ENCODE assay signal across 8 mouse cellular contexts in genomic region chr13:14649301-14649700, GRCm38 (mm10). TPM values are rescaled to one million over a fixed set of nuclear protein-coding genes. Genes with fewer than 3 reads are reported as not detected.
DNase-seq lines count a peak whose midpoint lies in the region; ATAC-seq lines count a peak whose summit lies in the region.

No protein-coding gene starts in this region.

- no peaks in the 10 kb centered on the region for H3K27me3 ChIP-seq in hindbrain, embryonic 11.5 days (ENCODE audit: control insufficient read depth, insufficient read depth, low read length)
- no peaks in the 10 kb centered on the region for H3K27me3 ChIP-seq in hindbrain, embryonic 10.5 days (ENCODE audit: insufficient read depth, poor library complexity, severe bottlenecking)

- 17% methylated on average over 1 of the region's 1 CpGs for WGBS in hindbrain, embryonic 11.5 days
- WGBS in hindbrain, embryonic 10.5 days: 39% methylated on average over 1 of the region's 1 CpGs

- H3K4me3 ChIP-seq in hindbrain, embryonic 11.5 days (ENCODE audit: low read depth, low read length): no peak overlapping the region
- no peak overlapping the region for H3K4me3 ChIP-seq in hindbrain, embryonic 10.5 days

- peak; percentile 60 for DNase-seq in hindbrain, embryonic 11.5 days (ENCODE audit: low spot score)
- no peak for DNase-seq in hindbrain, embryonic 10.5 days (ENCODE audit: low spot score)
- peak; percentile 24 for DNase-seq in urinary bladder, postnatal 14 days (ENCODE audit: low spot score)
- no peak for DNase-seq in urinary bladder, postnatal 10 days (ENCODE audit: low spot score)
- peak; percentile 79 for DNase-seq in retina, embryonic 14.5 days (ENCODE audit: low spot score)
- no peak for DNase-seq in layer of hippocampus, adult 9-10 months (ENCODE audit: low spot score)
- DNase-seq in ovary, adult 18-20 months (ENCODE audit: low spot score): no peak

- H3K36me3 ChIP-seq in hindbrain, embryonic 11.5 days (ENCODE audit: control insufficient read depth, insufficient read depth, low read length): no peaks in the 10 kb centered on the region
- no peaks in the 10 kb centered on the region for H3K36me3 ChIP-seq in hindbrain, embryonic 10.5 days

- 0 out of 2 replicates have a peak, but pooled peaks have one; percentile 38 for ATAC-seq in hindbrain, embryonic 11.5 days (ENCODE audit: low FRiP score)
- peak; percentile 89 for ATAC-seq in granulocyte monocyte progenitor cell, adult 5-6 weeks (replicated peaks; ENCODE audit: poor library complexity, severe bottlenecking)

- no peak overlapping the region for H3K4me2 ChIP-seq in hindbrain, embryonic 11.5 days (replicated peaks; ENCODE audit: low read depth, low read length)

- no peak overlapping the region for H3K27ac ChIP-seq in hindbrain, embryonic 11.5 days (ENCODE audit: low read depth, low read length)
- H3K27ac ChIP-seq in hindbrain, embryonic 10.5 days: no peak overlapping the region

- no peaks in the 10 kb centered on the region for H3K4me1 ChIP-seq in hindbrain, embryonic 11.5 days (replicated peaks; ENCODE audit: control insufficient read depth, insufficient read depth, low read length)
- H3K4me1 ChIP-seq in hindbrain, embryonic 10.5 days (replicated peaks): no peaks in the 10 kb centered on the region

- H3K9me3 ChIP-seq in hindbrain, embryonic 11.5 days (ENCODE audit: control insufficient read depth, low read length): no peaks in the 10 kb centered on the region
- no peaks in the 10 kb centered on the region for H3K9me3 ChIP-seq in hindbrain, embryonic 10.5 days

- H3K9ac ChIP-seq in hindbrain, embryonic 11.5 days (ENCODE audit: low read depth, low read length): no peak overlapping the region

RNA-seq across cellular contexts. Expression of gene AW209491, which starts 19.3 kb away (rescaled TPM):
- polyA plus RNA-seq in hindbrain, embryonic 11.5 days (2014; fragmentation: Nextera tagmentation; extraction: Ambion mirVana): 30.2 and 31.7 TPM in 2 replicates
- 30.8 and 31.3 TPM in 2 replicates for polyA plus RNA-seq in hindbrain, embryonic 10.5 days (2016; fragmentation: Nextera tagmentation; extraction: Ambion mirVana)
- total RNA-seq in granulocyte monocyte progenitor cell, adult 5-6 weeks (2014; fragmentation: Nextera tagmentation): 9.4 and 14.3 TPM in 2 replicates
- total RNA-seq in granulocyte monocyte progenitor cell, adult 5-6 weeks (2017): 17.4 and 24.7 TPM in 2 replicates

RNA-seq across cellular contexts. Expression of gene Psma2, which starts 36.3 kb away (rescaled TPM):
- 214 and 235 TPM in 2 replicates for polyA plus RNA-seq in hindbrain, embryonic 11.5 days (2014; fragmentation: Nextera tagmentation; extraction: Ambion mirVana)
- polyA plus RNA-seq in hindbrain, embryonic 10.5 days (2016; fragmentation: Nextera tagmentation; extraction: Ambion mirVana): 235 and 237 TPM in 2 replicates
- 102 and 123 TPM in 2 replicates for total RNA-seq in granulocyte monocyte progenitor cell, adult 5-6 weeks (2014; fragmentation: Nextera tagmentation)
- total RNA-seq in granulocyte monocyte progenitor cell, adult 5-6 weeks (2017): 121 and 141 TPM in 2 replicates

RNA-seq across cellular contexts. Expression of gene Mrpl32, which starts 36.3 kb away (rescaled TPM):
- polyA plus RNA-seq in hindbrain, embryonic 11.5 days (2014; fragmentation: Nextera tagmentation; extraction: Ambion mirVana): 120 and 133 TPM in 2 replicates
- 103 and 106 TPM in 2 replicates for polyA plus RNA-seq in hindbrain, embryonic 10.5 days (2016; fragmentation: Nextera tagmentation; extraction: Ambion mirVana)
- total RNA-seq in granulocyte monocyte progenitor cell, adult 5-6 weeks (2014; fragmentation: Nextera tagmentation): 55.5 and 83.7 TPM in 2 replicates
- total RNA-seq in granulocyte monocyte progenitor cell, adult 5-6 weeks (2017): 122 and 124 TPM in 2 replicates

Comparison
In these comparisons a context has a peak if more than half of its experiments do, and no peak if none do; other contexts are left out.
1. DNase-seq: peak in hindbrain, embryonic 11.5 days (single experiment), urinary bladder, postnatal 14 days (single experiment) and retina, embryonic 14.5 days (single experiment); none in hindbrain, embryonic 10.5 days (single experiment), urinary bladder, postnatal 10 days (single experiment), layer of hippocampus, adult 9-10 months (single experiment) and ovary, adult 18-20 months (single experiment).